Mouse (Mus musculus) left cerebral cortex, adult 11 months (tissue): ENCODE data around the gene Fam241a.
A peak's percentile ranks its signal among the peaks of the same experiment; 100 is the strongest.

ENCODE experiments used
- DNase-seq: peaks from one replicate; pipeline ENCODE4 v3.0.0; 2022; ENCODE audit warnings: low spot score

Gene Fam241a

GRCm38 (mm10) chr3:127895792-127896541 is at the start of gene Fam241a:
Fam241a (minus strand) TSS chr3:127896324.
- DNase-seq, result peak; percentile 66

DNA sequence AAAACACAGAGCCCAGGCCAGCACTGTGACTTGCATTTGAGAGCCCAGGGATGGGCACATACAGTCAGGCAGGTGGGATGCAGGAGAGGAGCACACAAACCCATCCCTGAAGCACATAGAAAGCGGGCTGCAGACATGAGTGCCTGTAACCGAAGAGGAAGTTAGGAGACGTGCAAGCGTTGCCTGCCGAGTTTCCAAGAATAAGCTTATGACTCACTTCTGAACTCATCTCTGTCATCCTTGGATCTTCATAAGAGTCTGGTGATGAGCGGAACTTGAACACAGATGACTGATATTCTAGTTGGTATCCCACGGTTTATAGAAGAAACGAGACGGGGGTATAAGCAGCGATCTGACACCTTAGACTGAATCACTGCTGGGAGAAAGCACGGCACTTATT is 36.3 kb upstream of the Fam241a start:
- DNase-seq, result no peak

GRCm38 (mm10) chr3:127930326-127931012 is 34.3 kb upstream of the Fam241a start:
- no peak for DNase-seq

DNA sequence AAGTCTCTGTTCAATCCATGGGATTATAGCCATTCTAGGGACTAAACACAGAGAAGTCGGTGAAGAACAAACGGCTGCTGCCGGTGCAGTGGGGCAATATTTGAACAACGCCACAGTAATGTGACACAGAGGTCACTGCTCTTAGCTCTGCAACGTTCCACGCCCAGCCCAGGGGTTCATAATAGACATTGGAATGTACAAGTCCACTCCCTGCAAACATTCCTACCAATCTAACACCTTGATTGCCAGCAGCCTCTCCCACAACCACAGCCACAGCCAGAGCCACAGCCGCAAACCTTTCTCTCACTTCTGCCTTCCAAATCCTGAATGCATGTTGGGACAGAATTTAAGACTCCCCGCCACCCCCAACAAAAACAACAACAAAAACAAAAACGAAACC is 33.8 kb upstream of the Fam241a start:
- no peak for DNase-seq

DNA sequence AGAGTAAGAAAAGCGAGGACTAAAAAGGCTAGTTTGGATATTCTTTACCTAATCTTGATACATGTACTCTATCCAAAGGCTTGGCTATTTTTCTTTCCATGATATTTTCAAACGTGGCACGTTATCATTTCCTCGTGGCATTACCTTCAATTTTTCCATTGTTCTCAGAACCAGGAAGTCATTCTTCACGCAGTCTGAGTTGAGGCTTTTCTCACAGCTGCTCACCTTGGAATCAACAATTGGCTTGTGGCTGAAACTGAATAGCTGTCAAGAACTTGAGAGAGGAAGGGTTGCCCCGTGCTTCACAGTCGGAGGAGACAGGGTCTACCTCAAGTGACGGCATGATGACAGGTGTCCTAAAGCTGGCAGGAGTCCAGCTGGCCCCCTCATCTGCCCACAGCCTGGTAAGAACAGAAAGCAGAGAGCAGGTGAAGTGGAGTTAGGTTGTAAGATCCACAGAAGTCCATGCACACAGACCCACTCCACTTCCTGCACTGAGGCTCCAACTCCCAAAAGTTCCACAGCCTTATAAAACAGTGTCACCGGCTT is 30.6 kb upstream of the Fam241a start:
- no peak for DNase-seq

- DNase-seq, result no peak
Measured at GRCm38 (mm10) chr3:127924464-127924863, 28.3 kb upstream of the Fam241a start.

- DNase-seq, result no peak
Measured at GRCm38 (mm10) chr3:127923183-127923582, 27.1 kb upstream of the Fam241a start.

DNA sequence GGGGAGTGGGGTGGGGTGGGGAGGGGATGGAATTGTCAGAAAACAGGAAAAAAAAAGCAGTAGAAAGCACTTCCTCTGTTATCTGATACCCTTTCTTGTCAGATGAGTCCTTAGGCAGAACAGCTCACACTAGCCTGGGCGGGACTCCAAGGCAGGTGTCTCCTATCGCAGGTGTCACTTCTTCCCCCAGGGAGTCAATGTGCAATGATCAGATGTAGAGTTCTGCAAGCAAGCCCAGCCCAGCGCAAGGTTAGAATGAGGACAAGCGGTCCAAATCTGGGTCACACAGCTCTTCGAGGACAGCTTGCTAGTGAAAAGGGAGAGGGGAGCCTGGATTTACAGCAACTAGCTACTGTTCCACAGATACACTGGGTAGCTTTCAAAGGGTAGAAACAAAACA is 26.0 kb upstream of the Fam241a start:
- DNase-seq, result no peak

DNA sequence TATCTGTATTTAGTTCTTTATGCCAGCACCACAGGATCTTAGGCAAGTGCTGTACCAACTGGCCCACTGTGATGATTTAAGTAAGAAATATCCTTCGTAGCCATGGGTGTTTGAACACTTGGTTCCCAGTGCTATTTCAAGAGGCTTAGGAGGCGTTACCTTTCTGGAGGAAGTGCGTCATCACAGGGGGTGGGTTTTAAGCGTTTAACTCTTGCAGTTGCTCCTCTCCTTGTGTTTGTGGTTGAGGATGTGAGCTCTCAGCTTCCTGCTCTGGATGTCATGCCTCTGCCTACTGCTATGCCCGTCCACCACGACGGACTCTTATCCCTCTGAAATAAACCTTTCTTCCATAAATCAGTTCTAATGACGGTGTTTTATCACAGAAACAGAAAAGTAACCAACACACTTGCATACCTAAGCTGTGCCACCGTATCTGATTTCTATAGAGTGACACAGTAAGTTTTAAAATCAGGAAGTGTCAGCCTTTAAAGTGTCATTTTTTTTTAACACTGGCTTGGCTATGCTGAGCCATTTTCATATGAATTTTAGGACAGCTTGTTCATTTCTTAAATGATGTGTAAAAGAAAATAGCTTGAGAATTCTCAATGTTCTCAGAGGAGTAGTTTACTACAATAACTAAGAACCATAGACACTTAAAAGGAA is 22.0 kb upstream of the Fam241a start:
- no peak for DNase-seq

- DNase-seq, result no peak
Measured at GRCm38 (mm10) chr3:127917549-127917948, 21.4 kb upstream of the Fam241a start.

GRCm38 (mm10) chr3:127915656-127916334 is 19.7 kb upstream of the Fam241a start:
- DNase-seq, result no peak

DNA sequence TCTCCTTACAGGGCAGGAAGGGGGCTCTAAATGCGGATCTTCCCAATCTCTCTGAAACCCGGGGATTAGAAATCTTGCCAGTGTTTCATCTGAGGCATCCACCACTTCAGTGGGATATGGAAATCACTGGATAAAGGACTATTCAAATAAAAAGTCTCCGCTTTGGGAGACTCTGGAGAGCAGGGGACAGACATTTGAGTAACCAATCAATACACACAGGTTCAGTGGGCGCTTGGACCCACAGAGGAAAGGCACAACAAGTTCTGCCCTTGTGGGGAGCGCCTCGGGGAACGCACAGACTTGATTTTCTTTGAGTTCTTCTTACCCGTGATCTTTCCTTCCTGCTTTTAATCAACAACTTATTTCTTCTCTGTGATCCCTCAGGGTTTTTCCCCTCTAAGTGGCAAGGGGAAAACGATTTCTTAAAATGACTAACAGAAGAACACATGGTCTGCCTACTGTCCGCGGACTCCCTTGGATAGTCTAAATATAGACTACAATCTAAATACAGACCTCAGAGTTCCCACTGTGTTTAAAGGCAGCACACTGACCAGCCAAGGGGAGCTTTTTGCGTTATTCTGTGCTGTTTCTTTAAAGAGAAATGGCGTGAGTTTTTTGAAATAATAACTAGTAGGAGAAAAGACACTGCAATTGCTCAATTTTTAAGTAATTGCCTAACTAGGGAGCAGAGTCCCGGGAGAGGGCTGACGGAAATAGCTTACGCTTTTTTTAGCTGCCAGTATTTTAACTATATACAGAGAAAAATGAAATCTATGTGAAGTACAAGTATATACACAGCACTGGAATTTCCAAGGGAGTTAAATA is 18.0 kb upstream of the Fam241a start:
- DNase-seq, result no peak

- no peak for DNase-seq
Measured at GRCm38 (mm10) chr3:127909941-127910340, 13.8 kb upstream of the Fam241a start.

DNA sequence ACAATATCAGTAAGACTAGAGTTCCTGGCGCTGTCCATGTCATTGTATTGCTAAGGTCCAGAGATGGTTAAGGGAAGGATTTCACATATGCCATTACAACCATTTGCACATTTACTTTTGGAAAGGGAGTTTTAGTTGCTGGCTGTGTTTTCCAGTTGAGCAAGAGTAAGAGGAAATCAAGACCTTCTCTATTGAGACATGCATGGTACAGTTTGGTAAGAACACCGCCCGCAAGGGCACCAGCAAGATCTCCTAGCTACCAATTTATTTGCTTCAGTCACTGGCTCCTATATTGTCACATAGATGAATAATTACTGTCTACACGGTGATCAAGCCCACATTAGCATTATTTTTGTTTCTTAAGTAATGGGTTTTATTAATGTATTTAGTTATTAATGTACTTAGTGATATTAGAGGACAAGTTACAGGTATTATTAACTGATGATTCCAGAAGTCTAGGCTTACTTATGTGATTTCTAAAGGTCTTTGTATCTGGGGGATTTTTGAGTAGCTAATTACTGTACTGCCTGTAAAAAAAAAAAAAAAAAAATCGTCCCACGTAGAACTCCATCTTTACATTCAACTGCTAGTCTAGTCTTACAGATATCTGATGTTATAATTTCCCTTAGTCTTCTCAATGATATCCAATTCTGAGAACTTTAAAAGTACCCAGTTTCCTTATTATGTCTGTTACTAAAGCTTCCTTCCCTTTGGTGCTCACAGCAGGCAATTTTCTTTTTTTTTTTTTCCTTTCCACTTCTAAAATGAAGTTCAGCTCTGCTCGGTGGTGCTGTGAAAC is 944 bp downstream of the Fam241a start:
- no peak for DNase-seq

GRCm38 (mm10) chr3:127893902-127894301 is 2.2 kb downstream of the Fam241a start:
- no peak for DNase-seq

- DNase-seq, result no peak
Measured at GRCm38 (mm10) chr3:127891906-127892305, 4.2 kb downstream of the Fam241a start.

DNA sequence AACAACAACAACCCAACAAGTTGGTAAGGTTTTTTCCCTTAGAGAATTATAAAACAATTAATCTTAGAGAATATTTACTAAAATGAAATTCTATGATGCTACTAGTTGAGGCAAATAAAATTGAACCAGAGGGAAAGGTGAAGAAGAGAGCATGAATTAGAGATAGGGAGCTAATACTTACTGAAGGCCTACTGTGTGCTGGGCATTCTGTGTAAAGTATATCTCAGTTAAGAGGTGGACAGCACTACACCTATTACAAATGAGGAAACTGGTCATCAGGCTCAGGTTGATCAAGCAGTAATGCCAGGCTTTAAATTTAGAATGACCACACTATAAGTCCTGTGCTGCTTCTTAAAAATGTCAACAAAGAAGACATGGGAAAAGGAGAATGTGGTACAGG is 6.1 kb downstream of the Fam241a start:
- DNase-seq, result no peak

DNA sequence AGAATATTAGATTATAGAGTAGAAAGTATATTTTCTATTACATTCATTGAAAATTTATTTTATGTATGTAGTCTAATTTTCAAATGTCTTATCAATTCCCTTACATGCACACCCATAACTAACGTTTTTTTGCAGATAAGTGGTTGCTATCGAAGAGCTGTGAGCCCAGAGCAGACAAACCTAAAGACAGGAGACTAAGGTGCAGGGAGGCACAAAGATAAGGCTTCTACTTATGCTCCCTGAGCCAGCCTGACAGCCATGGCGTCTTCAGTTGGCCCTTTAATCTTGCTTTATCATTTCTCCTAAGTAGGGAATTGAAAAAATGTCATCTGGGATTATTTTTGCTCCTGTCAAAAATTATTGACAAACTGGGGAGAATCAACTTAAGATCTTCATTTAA is 6.6 kb downstream of the Fam241a start:
- DNase-seq, result no peak

DNA sequence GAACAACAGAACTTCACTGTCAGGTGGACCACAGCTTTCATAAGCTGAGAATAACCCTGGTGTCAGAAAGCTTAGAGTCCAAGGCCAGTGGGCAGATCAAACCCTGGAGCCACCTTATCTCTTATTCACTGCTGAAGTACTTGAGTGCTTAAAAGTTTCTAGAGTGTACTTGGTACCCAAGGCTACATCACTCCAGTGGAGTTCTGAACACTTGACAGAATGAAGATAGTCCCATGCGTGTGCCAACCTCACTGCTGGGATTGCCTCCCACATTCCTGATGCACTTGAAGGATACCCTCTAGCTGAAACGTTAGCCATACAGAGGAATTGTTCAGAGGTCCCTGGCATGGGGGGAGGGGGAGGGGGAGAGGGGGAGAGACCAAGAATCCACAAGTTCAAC is 14.4 kb downstream of the Fam241a start:
- DNase-seq, result no peak

GRCm38 (mm10) chr3:127879968-127880367 is 16.2 kb downstream of the Fam241a start:
- DNase-seq, result no peak

GRCm38 (mm10) chr3:127875509-127875908 is 20.6 kb downstream of the Fam241a start:
- DNase-seq, result no peak
